Mouse (Mus musculus): ENCODE results near the gene Hoxd4.

The Hoxd4 gene

DNA sequence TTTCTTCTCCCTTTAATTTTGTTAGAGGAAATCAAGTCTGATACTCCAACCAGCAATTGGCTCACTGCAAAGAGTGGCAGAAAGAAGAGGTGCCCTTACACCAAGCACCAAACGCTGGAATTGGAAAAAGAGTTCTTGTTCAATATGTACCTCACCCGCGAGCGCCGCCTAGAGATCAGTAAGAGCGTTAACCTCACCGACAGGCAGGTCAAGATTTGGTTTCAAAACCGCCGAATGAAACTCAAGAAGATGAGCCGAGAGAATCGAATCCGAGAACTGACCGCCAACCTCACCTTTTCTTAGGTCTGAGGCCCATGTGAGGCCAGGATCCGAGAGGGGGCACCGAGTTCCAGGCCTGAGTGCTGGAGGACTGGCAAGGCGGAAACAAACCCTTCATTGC is 17.7 kb upstream of the Hoxd4 start:
- DNase-seq, result no peak

DNA sequence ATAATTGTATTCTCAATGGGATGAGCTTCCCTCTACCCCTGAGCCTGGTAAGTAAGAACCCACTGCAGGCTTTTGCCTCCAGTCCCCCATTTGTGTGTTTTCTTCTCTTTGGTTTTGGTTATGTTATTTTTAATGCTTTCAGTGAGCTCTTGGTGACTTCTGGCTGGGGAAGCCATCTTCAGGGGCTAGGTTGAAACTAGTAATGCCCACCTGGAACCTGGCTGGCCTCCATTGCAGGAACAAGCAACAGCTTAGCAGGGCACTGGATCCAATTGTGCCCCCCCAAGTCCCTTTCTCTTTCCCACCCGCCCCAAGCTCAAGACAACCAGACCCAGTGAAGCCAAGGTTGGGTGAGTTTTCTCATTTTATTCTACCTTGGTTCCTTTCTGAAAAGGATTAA is 16.3 kb upstream of the Hoxd4 start:
- no peak for DNase-seq

DNA sequence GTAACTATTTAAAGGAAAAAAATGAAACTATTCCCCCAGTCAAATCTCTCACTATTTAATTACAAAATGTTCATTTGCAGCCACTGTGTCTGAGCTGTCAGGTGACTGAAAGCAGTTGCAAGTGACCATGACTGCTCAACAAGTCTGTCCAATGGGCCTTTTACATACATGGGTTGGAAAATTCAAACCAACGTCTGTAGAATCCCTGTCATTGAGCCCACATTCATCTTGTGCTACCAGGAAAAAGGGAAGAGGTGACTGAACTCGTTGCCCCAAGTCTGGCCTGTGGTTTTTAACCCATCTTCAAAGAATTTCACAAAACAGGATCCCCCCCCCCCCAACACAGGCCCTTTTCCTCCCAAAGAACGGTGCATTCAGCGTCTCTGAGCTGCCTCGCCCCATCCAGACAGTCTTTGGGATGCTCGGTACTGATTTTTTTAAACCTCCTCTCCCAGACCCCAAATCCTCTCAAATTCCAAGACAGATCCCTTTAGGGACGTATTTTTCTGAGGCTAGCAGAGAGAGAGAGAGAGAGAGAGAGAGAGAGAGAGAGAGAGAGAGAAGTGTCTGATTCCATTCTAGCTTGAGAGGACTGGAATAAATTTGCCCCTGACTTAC is 15.8 kb upstream of the Hoxd4 start:
- DNase-seq, result no peak

DNA sequence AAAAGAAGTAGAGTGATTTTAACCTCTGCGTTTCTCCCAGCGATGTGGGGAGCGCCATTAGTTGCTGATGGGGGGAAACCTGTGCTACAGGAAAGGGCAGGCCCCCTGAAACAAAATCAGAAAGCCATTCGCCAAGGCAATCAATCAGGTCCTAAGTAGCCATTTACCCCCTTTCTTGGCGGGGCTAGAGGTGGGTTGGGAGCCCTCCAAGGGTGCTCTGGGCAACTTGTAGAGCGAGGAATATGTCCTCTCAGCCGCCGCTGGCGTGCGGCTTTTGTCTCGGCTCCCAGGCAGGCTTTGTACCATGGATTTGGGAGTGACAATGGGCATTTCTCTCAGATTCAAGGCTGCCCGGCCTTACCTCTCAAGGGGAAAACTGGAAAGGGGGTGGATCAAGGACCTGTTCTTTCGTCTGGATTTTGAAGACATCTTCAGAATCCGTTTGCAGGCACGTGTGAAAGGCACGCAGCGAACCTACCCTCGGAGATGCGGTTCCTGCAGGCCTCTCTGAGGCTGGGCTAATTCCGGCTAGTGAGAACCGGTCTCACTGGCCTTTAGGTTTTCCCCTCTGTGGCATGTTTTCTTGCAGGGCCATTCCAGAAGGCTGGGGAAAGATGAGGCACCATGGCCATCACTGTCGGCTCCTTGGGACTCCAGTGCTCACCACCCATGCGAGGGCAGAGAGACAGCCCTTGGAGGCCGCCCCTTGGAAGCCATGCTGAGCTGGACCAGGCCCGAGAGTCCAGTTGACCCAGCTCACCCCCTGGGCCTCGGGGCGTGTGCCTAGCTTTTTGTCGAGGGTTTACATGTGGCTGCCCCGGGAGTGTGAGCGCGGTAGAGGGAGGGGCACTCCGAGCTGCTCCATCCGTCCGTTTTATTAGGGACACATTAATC is 15.0 kb upstream of the Hoxd4 start:
- DNase-seq, result no peak

DNA sequence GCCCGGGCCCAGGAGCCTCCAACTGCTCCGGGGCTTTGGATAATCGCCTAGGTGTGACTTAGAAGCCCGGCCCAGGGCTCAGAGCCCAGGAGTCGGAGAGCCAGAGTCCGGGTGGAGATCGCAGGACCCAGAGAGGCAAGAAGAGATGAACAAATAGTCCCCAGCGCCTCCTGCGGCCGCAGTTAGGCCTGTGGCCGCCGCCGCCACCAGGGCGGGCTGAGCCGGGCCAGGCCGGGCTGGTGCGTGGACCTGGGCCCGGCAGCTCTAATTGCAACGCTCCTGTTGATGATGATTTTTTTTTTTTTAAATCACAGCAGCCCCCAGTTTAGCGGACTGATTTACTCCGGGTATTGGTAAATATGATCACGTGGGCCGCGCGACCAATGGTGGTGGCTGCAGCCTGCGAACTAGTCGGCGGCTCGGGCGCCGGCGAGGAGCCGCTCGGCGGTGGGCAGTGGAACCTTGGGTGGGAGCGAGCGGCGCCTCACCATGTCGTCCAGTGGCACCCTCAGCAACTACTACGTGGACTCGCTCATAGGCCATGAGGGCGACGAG is 14.1 kb upstream of the Hoxd4 start, which contains the start of gene Hoxd9:
Gene Hoxd9, plus strand, starts transcription at position 161 of the 555 bp plus-strand sequence.
- DNase-seq, result no peak

DNA sequence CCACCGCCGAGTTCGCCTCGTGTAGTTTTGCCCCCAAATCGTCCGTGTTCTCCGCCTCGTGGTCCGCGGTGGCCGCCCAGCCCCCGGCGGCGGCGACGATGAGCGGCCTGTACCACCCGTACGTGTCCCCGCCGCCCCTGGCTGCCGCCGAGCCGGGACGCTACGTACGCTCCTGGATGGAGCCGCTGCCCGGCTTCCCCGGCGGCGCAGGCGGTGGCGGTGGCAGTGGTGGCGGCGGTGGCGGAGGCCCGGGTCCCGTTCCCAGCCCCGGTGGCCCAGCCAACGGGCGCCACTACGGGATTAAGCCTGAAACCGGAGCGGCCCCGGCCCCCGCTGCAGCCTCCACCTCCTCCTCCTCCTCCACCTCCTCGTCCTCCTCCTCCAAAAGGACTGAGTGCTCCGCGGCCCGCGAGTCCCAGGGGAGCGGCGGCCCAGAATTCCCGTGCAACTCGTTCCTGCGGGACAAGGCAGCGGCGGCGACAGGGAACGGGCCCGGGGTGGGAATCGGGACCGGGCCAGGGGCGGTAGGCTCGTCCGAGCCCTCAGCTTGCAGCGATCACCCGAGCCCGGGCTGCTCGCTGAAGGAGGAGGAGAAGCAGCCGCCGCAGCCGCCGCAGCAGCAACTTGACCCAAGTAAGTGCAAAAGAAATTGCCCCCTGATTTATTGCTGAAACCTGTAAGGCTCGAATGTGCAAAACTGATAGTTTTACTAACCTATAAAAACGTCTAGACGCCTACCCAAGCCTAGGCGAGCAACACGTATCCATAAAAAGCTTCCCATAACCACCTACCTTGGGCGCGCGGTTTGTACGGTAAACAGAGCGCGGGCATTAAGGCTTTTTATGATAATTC is 13.3 kb upstream of the Hoxd4 start:
- no peak for DNase-seq

DNA sequence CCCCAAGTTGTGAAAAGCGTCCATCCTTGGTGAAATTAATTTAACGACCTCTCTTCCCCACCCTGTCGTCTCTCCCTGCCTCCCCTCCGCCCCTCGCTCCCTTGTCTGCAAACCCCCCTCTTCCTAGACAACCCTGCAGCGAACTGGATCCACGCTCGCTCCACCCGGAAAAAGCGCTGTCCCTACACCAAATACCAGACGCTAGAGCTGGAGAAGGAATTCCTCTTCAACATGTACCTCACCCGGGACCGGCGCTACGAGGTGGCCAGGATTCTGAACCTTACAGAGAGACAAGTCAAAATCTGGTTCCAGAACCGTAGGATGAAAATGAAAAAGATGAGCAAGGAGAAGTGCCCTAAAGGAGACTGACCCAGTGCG is 12.7 kb upstream of the Hoxd4 start:
- no peak for DNase-seq

DNA sequence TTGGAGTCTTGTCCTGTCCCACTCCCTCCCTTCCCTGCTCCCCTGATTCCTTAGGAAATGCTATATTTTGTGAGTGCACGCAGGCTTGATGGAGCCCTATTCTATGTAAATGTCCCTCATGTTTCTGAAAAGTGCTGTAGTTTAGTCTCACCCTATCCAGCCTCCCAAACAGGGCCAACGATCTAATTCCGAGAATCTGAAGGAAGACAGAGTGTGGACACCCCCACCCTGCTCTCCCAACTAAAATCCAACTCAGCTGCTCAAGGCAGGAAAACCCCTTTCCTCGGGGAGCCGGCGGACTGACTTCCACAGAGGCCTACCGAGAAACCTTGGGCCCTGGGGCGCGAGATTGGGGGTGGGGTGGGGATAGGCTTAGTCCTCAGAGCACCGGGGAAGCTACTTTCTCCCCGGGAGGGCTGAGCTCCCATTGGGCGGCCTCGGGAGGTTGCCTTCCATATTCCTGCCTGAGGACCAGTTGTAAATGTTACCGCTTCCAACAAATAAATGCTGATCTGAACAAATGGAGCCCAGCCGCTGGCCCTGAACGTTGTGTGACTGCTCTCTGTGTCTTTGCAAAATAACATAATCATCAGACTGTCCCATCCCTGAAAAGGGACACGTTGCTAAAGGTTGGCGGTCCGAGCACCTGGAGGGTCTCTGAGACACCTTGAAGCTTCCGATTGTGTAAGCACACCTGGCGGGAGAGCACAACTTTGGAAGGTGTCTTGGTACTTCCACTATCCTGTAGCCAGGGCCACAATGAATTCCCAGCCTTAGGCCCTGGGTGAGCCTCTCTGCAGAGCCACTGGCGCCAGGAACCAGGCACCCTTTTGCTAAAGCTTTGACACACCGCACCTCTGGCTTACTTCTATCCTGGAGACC is 11.8 kb upstream of the Hoxd4 start:
- DNase-seq, result no peak

DNA sequence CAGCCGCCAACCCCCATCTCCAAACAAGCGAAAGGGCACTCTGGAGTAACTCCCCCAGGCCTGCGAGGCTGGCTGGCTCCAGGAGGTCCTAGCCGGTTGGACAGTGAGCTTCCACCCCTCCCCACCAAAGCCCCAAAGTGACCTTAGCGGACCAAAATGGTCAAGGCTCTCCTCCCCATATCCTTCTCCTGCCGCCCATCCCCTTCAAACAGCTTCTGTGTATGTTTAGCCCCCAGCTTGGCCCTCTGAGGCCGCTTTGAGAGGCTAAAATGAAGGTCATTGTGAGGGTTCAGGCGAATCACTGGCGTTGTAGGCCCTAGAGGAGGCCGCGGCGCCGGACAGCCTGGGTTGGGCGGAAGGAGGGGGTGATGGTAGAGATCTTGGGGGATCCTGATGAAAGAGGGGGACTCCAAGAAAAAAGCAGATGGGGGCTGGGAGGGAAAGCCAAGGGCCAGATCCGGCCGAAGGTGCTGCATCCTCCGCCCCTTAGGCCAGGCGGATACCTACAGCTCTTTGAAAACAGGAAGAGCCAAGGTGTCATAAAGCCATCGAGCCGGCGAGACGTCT is 11.1 kb upstream of the Hoxd4 start:
- DNase-seq, result no peak

DNA sequence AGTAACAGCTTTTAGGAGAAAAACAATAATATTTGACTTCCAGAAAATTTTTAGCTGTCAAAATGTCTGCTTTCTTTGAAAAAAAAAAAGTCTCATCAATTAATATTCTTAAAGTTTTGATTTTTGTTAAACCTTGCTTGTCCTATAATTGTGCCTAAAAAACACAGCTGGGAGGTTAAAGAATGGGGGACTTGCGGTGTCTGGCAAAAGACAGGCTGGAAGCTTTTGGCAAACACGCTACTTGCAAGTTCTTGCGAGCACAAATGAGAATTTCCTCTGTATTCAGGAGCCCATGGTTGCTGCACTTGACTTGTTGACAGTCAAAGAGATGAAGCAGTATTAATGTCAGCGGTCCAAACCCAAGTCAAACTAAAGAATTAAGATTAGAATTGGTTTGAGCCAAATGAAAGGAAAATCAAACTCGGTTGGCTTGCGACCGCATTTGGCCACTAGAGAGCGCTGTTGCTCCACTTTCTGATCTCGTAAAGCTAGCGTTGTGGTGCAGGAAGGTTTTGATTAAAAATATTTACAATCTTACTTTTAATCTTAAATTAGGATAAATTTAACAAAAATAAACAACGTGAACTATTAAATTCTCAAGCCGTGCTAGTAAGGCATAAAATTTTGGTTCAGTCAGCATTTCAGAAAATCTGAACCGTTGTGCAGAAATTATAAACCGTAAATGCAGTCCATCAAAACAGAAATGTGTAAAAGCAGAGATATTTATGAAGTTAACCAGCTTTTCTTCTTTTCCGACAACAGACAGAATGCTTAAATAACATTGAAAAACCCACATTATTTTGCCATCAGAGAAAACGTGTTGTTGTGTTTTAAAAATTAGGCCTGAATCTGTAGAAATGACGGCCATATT is 9.5 kb upstream of the Hoxd4 start:
- peak; percentile 60 for DNase-seq

DNA sequence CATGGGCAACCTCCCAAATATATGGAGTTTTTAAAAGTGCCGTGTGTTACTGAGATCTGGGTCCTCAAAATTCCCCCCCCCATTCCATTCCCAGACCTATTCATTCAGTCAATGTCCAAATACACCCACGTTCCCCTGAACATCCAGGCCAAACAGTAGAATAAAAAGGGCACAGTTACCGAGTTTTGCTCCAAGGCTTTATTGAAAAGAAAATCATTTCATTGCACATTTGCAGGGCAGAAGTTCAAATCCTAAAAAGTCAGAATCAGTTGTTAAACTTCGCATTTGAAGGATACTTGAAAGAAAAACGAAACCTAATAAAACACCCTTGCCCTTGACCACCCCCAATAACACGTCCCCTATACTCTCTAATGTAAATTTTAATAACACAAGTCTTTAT is 8.9 kb upstream of the Hoxd4 start:
- DNase-seq, result no peak

DNA sequence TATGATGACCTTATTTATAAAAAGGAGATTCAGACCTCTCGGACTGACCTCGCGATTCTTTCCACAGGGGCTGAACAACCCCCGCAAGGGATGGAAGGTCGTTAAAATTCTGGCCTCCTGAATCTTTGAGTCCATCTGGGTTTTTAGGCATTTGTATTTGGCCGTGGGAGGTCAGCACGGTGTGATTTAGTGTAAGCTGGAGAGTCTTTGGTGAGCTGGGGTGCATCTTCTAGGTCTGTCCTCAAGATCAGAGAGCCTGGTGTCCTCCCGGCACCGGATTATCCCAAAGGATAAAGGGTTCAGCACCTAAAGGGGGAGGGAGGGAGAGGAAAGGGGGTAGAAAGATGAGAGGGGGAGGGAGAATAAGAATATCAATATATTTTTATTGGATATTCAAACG is 8.4 kb upstream of the Hoxd4 start:
- no peak for DNase-seq

DNA sequence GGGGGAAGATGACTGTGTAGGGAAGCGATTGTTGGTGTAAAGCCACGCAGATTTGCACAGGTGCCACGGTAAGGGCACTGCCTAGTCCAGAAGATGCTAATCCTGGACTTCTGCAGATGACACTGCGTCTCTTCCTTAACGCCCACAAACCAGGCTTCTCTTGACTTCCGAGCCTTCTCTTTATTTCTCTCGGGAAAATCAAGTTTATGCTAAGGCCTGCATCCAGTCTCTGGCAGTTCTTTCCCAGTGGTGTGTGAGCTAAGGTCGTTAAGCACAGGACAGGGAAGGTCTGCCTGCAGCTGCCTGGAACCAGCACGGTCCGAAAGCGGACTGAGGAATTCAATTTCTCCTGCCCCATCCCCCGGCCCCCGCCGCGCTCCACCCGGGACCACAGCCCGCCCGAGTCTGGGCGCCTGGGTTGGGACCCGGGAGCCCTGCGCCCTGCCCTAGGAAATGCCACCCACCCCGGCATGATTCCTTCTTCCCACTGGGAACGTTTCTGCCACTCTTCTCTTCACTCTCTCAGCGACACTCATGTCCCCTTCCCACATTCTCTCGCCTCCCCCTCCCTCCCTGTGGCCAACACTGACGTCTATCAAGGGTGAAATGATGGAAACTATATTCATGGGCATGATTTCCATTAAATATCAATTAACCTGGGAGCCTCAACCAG is 7.9 kb upstream of the Hoxd4 start:
- DNase-seq, result no peak

DNA sequence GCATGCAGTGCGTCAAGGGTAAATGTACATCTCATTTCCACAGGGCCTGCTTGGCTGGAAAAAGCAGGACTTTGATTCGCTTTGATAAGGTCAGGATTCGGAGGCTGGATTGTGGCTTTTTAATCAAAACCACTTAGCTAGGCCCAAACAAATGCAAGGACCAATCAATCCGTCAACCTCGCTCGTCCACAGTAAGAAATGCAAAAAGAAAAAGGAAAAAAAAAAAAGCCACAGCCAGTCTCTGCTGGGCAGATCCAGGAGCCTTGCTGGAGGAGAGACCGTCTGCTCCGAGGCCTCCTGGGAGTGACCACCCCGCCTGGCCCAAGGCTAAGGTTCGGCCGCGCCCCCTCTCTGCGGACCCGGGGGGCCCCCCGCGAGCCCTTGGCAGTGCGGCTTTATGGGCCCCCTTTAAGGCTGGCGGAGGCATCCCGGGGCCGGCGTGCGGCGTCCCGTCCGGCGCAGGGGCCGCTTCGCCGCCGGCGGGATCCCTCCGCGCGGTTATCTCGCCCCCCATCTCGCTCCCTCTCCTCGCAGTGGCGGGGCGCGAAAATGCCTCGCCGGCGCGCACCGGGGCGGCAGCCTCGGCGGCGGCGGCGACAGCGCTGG is 7.2 kb upstream of the Hoxd4 start, which contains the start of gene Hoxd8:
Gene Hoxd8, plus strand, starts transcription at position 223 of the 606 bp plus-strand sequence.
- no peak for DNase-seq

DNA sequence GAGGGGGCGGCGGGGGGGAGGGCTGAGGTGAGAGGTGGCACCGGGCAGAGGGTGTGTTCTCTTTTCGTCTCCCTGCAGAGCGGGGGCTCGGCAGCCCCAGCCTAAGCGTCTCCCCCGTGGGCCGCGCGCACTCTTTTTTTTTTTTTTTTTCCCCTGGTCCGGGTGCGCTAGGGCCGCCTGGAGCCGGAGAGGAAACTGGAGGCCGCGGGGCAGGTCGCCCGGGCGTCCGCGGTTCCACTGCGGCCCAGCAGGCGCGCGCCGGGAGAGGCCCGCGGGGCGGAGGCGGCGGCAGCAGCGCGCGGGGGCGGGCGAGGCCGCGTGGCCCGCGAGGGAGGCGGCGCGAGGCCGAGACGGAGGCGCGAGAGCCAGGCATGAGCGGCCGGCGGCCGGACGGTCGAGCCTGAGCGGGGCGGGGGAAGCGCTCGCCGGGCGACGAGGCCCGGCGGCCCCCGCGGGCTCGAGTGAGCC is 6.7 kb upstream of the Hoxd4 start:
- DNase-seq, result no peak

DNA sequence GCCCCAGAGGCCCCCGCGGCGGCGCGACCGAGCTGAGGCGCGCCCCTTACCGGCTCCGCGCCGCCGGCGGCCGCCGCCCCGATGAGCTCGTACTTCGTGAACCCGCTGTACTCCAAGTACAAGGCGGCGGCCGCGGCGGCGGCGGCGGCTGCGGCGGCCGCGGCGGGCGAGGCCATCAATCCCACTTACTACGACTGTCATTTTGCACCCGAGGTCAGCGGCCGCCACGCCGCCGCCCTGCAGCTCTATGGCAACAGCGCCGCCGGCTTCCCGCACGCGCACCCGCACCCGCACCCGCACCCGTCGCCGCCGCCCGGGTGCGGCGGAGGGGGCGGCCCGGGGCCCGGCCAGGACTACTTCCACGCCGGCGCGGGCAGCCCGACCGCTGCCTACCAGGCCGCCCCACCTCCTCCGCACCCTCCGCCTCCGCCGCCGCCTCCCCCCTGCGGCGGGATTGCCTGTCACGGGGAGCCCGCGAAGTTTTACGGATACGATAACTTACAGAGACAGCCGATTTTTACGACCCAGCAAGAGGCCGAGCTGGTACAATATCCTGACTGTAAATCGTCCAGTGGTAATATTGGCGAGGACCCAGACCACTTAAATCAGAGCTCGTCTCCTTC is 6.2 kb upstream of the Hoxd4 start:
- no peak for DNase-seq

DNA sequence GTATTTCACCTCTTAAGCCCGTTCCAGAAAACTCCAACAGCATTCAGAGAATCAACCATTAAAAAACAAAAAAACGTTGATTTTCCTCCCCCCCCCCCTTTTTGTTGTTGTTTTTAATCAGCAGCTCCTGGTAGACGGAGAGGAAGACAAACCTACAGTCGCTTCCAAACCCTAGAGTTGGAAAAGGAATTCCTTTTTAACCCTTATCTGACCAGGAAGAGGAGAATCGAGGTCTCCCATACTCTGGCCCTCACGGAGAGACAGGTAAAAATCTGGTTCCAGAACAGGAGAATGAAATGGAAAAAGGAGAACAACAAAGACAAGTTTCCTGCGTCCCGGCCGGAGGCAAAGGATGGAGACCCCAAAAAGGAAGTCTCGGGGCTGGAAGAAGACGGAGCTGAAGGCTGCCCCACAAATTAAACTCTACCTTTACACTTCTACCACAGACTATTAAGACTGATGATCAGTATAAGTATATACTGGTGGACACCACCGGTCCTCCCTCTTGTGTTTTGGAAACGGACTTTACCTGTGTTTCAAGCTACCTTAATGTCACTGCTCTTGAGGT is 5.3 kb upstream of the Hoxd4 start:
- no peak for DNase-seq

DNA sequence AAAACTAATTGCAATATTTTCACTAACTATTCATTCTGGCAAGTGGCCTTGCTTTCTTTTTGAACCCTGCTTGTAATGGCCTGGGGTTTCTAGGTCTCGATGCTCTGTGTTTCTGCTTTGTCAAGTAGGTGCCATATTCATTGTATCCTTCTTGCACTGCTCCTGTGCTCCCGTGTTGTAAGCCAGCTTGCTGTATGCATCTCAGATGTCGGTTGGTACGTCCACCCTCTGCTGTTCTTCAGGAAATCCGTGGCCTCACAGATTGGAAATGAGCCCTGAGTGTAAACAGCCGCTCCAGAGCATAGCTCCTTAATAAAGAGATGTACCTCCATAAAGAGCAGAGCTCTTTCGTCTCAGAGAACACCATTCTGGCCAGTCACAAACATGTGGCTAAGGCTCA is 4.1 kb upstream of the Hoxd4 start:
- no peak for DNase-seq

DNA sequence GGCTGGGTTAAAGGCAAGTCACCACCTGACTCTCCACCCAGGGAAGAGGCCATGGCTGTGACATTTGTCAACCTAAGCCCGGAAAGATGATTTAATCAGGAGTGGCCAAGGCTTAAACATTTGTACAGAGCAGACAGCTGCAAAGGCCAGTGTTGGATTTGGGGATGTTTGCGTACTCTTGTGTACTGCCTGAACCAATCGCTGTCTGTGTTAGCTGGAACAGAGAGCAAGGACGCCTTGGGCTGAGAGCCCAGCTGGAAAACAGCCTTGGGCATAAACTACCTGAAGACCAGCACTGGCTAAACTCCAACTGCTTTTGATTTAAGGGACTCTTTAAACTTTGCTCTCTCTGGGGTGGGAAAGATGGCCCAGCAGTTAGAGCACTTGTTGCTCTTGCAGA is 3.1 kb upstream of the Hoxd4 start:
- DNase-seq, result no peak

Data from liver (tissue).